Mouse (Mus musculus) heart, adult 2 months (tissue): ENCODE results near the gene Cyp20a1.

Experiments
- CTCF ChIP-seq: fragments of 200-600 bp; IDR thresholded peaks from 2 replicates; pipeline ENCODE4 v1.8.1; 2022; ENCODE audit warnings: antibody characterized with exemption, mild to moderate bottlenecking, moderate library complexity
- EP300 ChIP-seq: fragments of 200-500 bp; IDR thresholded peaks from 2 replicates; pipeline ENCODE4 v1.6.1; 2011; ENCODE audit warnings: low read depth, low read length, control low read depth; ENCODE audit not compliant: insufficient read depth
- POLR2A ChIP-seq: fragments of 200-500 bp; IDR thresholded peaks from 2 replicates; pipeline ENCODE4 v1.6.1; 2011; ENCODE audit warnings: mild to moderate bottlenecking, low read depth, low read length, control low read depth; ENCODE audit not compliant: insufficient read depth

GRCm38 (mm10) chr1:60428341-60428740 is 85.2 kb downstream of the Cyp20a1 start:
- TF ChIP-seq CTCF (no peak), POLR2A (no peak), EP300 (no peak)
